Mouse (Mus musculus) lung, postnatal 0 days (tissue): ENCODE measurements around the gene Adcyap1r1.

ENCODE experiments used
- CTCF ChIP-seq: IDR thresholded peaks from 2 replicates; pipeline ENCODE4 v1.5.1; 2016; ENCODE audit warnings: antibody characterized with exemption, mild to moderate bottlenecking
- EP300 ChIP-seq: IDR thresholded peaks from 2 replicates; pipeline ENCODE4 v1.6.1; 2016; ENCODE audit warnings: antibody characterized with exemption, mild to moderate bottlenecking, control low read depth

GRCm38 (mm10) chr6:55416202-55416601 lies 35.6 kb upstream of the Adcyap1r1 start:
- TF ChIP-seq EP300, result no peak
- TF ChIP-seq CTCF, result no peak
